Mouse (Mus musculus) kidney, adult 2 months (tissue): ENCODE data around the gene Ankrd11.

ENCODE experiments used
- CTCF ChIP-seq: fragments of 200-500 bp; conservative IDR thresholded peaks from 2 replicates; pipeline ENCODE4 v1.5.1; 2011; ENCODE audit warnings: low read depth, mild to moderate bottlenecking, control low read depth, low read length, moderate library complexity, mixed read lengths; ENCODE audit not compliant: insufficient read depth, insufficient read length
- POLR2A ChIP-seq: fragments of 200-500 bp; IDR thresholded peaks from one replicate; pipeline ENCODE4 v1.6.1; 2011; ENCODE audit warnings: low read depth, low read length, control low read depth

DNA sequence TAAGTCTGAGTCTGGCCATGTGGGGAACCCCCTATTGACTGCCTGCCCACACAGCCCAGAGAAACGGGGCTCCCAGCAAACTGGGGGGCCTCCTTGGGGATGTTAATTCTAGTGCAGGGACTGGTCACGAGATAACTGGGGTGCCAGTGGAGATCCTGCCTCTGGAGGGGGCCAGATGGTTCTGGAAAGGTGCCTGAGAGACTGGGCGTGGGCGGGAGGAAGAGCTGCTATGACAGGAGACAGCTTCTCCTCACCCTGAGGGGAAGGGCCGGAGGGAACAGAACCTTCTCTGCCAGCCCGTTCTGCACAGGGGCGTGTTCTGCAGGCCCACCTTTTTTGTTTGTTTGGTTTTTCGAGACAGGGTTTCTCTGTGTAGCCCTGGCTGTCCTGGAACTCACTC, 175.8 kb downstream of the Ankrd11 start:
- TF ChIP-seq CTCF (no peak), POLR2A (no peak)
